Mouse (Mus musculus) stomach, postnatal 0 days (tissue): ENCODE measurements around the gene 6820408C15Rik.

ENCODE experiments used
- CTCF ChIP-seq: IDR thresholded peaks from 2 replicates; pipeline ENCODE4 v1.5.1; 2016; ENCODE audit warnings: antibody characterized with exemption, low read depth, mild to moderate bottlenecking, moderate library complexity
- EP300 ChIP-seq: optimal IDR thresholded peaks from 2 replicates; pipeline ENCODE3; 2016; ENCODE audit warnings: antibody characterized with exemption

DNA sequence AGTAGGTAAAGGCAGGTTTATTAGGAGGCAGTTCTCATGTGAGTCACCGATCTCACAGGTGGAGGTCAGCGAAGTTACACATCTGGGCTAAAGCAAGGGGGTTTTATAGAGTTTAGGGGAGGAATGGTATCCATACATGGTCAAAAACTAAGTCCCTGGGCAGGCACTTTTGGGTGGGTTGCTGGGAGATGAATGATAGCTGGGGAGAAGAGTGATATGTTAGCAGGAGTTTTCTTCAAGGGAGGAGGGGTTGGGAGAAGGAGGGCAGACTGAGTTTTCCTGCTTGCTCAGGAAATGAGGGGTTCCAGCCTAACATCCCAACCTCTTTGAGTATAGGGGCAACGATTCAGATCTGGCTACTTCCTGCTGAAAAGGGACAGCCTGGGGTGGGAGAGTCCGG, at the start of gene 6820408C15Rik:
- TF ChIP-seq EP300 (no peak), CTCF (no peak)
